Mouse (Mus musculus): ENCODE data around the gene Card14. TPM values are rescaled to one million over a fixed set of nuclear protein-coding genes. Genes with fewer than 3 reads are reported as not detected.
"Not testable (repeated sequence)": the region's sequence is repeated elsewhere in the genome, so short reads cannot be mapped to it uniquely, and the experiment has no call there.

The Card14 gene
- 0.06 and 0.15 TPM in 2 replicates for polyA plus RNA-seq (2016; fragmentation: Nextera tagmentation; extraction: Ambion mirVana)

GRCm38 (mm10) chr11:119307658-119307867 lies at the start of gene Card14:
Gene Card14, plus strand, starts transcription at chr11:119307768.
- Histone ChIP-seq H3K4me1 (0 out of 2 replicates have a peak, but pooled peaks cover 6% of the 10 kb centered on the region), H3K36me3 (no peaks in the 10 kb centered on the region), H3K27me3 (replicated peaks) (peaks cover 10% of the 10 kb centered on the region; the same call in 1 of the 2 replicates), H3K9ac (no peak within 1 kb of the TSS), H3K27ac (no peak within 1 kb of the TSS), H3K4me2 (replicated peaks) (no peak within 1 kb of the TSS), H3K9me3 (no peaks in the 10 kb centered on the region), H3K4me3 (no peak within 1 kb of the TSS)
- no peak for ATAC-seq (ENCODE audit: low FRiP score, low read depth)
- whole genome bisulfite sequencing: 33% methylated on average over 1 of the region's 1 CpGs

GRCm38 (mm10) chr11:119258216-119258571 lies 49.4 kb upstream of the Card14 start:
- H3K27ac ChIP-seq: no peak overlapping the region
- peak overlapping the region; percentile 14 for H3K4me3 ChIP-seq
- no peak for ATAC-seq (ENCODE audit: low FRiP score, low read depth)
- H3K9ac ChIP-seq: no peak overlapping the region
- H3K36me3 ChIP-seq: peaks cover 7% of the 10 kb centered on the region
- H3K27me3 ChIP-seq (replicated peaks): no peaks in the 10 kb centered on the region
- H3K4me1 ChIP-seq: peaks cover 3% of the 10 kb centered on the region; the same call in 1 of the 2 replicates
- WGBS: 73% methylated on average over 9 of the region's 9 CpGs
- peak overlapping the region; percentile 49 for H3K4me2 ChIP-seq (replicated peaks)
- no peaks in the 10 kb centered on the region for H3K9me3 ChIP-seq

- Histone ChIP-seq H3K9ac (no peak overlapping the region), H3K4me1 (no peaks in the 10 kb centered on the region), H3K4me3 (peak overlapping the region; percentile 14), H3K4me2 (replicated peaks) (peak overlapping the region; percentile 49), H3K36me3 (peaks cover 10% of the 10 kb centered on the region), H3K27ac (no peak overlapping the region), H3K27me3 (replicated peaks) (no peaks in the 10 kb centered on the region), H3K9me3 (no peaks in the 10 kb centered on the region)
- ATAC-seq (ENCODE audit: low FRiP score, low read depth): no peak
- WGBS: 69% methylated on average over 23 of the region's 23 CpGs
These were observed 48.8 kb upstream of the Card14 start for GRCm38 (mm10) chr11:119258572-119259322.

GRCm38 (mm10) chr11:119259977-119260376 lies 47.6 kb upstream of the Card14 start:
- 89% methylated on average over 8 of the region's 8 CpGs for WGBS
- no peak overlapping the region for H3K27ac ChIP-seq
- ATAC-seq (ENCODE audit: low FRiP score, low read depth): no peak
- no peak overlapping the region for H3K4me2 ChIP-seq (replicated peaks)
- H3K4me1 ChIP-seq: no peaks in the 10 kb centered on the region
- H3K9ac ChIP-seq: no peak overlapping the region
- H3K9me3 ChIP-seq: no peaks in the 10 kb centered on the region
- H3K36me3 ChIP-seq: peaks cover 21% of the 10 kb centered on the region
- no peak overlapping the region for H3K4me3 ChIP-seq
- no peaks in the 10 kb centered on the region for H3K27me3 ChIP-seq (replicated peaks)

GRCm38 (mm10) chr11:119264413-119264812 lies 43.2 kb upstream of the Card14 start:
- ATAC-seq (ENCODE audit: low FRiP score, low read depth): no peak
- H3K27me3 ChIP-seq (replicated peaks): no peaks in the 10 kb centered on the region
- no peak overlapping the region for H3K27ac ChIP-seq
- WGBS: 97% methylated on average over 13 of the region's 13 CpGs
- H3K4me1 ChIP-seq: peaks cover 11% of the 10 kb centered on the region
- peaks cover 18% of the 10 kb centered on the region for H3K36me3 ChIP-seq
- no peak overlapping the region for H3K4me3 ChIP-seq
- H3K4me2 ChIP-seq (replicated peaks): no peak overlapping the region
- no peak overlapping the region for H3K9ac ChIP-seq
- H3K9me3 ChIP-seq: no peaks in the 10 kb centered on the region

GRCm38 (mm10) chr11:119265811-119266210 lies 41.8 kb upstream of the Card14 start:
- Histone ChIP-seq H3K36me3 (peaks cover 16% of the 10 kb centered on the region), H3K4me2 (replicated peaks) (no peak overlapping the region), H3K4me3 (no peak overlapping the region), H3K9ac (no peak overlapping the region), H3K27me3 (replicated peaks) (no peaks in the 10 kb centered on the region), H3K4me1 (peaks cover 11% of the 10 kb centered on the region), H3K9me3 (no peaks in the 10 kb centered on the region), H3K27ac (no peak overlapping the region)
- WGBS: 80% methylated on average over 7 of the region's 7 CpGs
- ATAC-seq (ENCODE audit: low FRiP score, low read depth): no peak

GRCm38 (mm10) chr11:119267241-119267674 lies 40.3 kb upstream of the Card14 start:
- H3K9ac ChIP-seq: no peak overlapping the region; the same call in 1 of the 2 replicates
- peak; percentile 38; the same call in 1 of the 2 replicates for ATAC-seq (ENCODE audit: low FRiP score, low read depth)
- H3K36me3 ChIP-seq: peaks cover 16% of the 10 kb centered on the region
- H3K27ac ChIP-seq: no peak overlapping the region
- H3K27me3 ChIP-seq (replicated peaks): no peaks in the 10 kb centered on the region
- peaks cover 11% of the 10 kb centered on the region for H3K4me1 ChIP-seq
- H3K4me2 ChIP-seq (replicated peaks): peak overlapping the region; percentile 87
- no peak overlapping the region for H3K4me3 ChIP-seq
- H3K9me3 ChIP-seq: no peaks in the 10 kb centered on the region
- 57% methylated on average over 6 of the region's 6 CpGs for WGBS

- Histone ChIP-seq H3K27me3 (replicated peaks) (no peaks in the 10 kb centered on the region), H3K4me2 (replicated peaks) (peak within 1 kb of the TSS; percentile 87), H3K4me3 (peak within 1 kb of the TSS; percentile 62), H3K27ac (no peak within 1 kb of the TSS), H3K4me1 (peaks cover 11% of the 10 kb centered on the region), H3K36me3 (peaks cover 19% of the 10 kb centered on the region), H3K9me3 (no peaks in the 10 kb centered on the region), H3K9ac (peak within 1 kb of the TSS; percentile 66)
- peak; percentile 79 for ATAC-seq (ENCODE audit: low FRiP score, low read depth)
- WGBS: 6% methylated on average over 52 of the region's 52 CpGs
These were observed 39.6 kb upstream of the Card14 start, which contains the start of gene Gaa for GRCm38 (mm10) chr11:119267768-119268556. Gene Gaa, plus strand, starts transcription at chr11:119267887.

GRCm38 (mm10) chr11:119268557-119269195 lies 38.9 kb upstream of the Card14 start:
- H3K27ac ChIP-seq: no peak overlapping the region
- no peaks in the 10 kb centered on the region for H3K27me3 ChIP-seq (replicated peaks)
- H3K4me1 ChIP-seq: peaks cover 11% of the 10 kb centered on the region
- peak overlapping the region; percentile 62; the same call in 1 of the 2 replicates for H3K4me3 ChIP-seq
- H3K36me3 ChIP-seq: peaks cover 22% of the 10 kb centered on the region
- H3K9ac ChIP-seq: peak overlapping the region; percentile 66
- H3K9me3 ChIP-seq: no peaks in the 10 kb centered on the region
- H3K4me2 ChIP-seq (replicated peaks): peak overlapping the region; percentile 87
- no peak for ATAC-seq (ENCODE audit: low FRiP score, low read depth)
- 82% methylated on average over 16 of the region's 16 CpGs for WGBS

- peaks cover 35% of the 10 kb centered on the region for H3K36me3 ChIP-seq
These were observed 35.1 kb upstream of the Card14 start for GRCm38 (mm10) chr11:119272492-119272891.

GRCm38 (mm10) chr11:119273186-119273930 lies 34.2 kb upstream of the Card14 start:
- WGBS: 85% methylated on average over 8 of the region's 8 CpGs
- H3K36me3 ChIP-seq: peaks cover 38% of the 10 kb centered on the region
- H3K4me2 ChIP-seq (replicated peaks): no peak overlapping the region

More at GRCm38 (mm10) chr11:119272492-119272891, 35.1 kb upstream of the Card14 start:
- not testable (repeated sequence) for ATAC-seq (ENCODE audit: low FRiP score, low read depth); H3K4me2 ChIP-seq (replicated peaks); H3K27ac ChIP-seq; H3K27me3 ChIP-seq (replicated peaks); H3K9me3 ChIP-seq; H3K9ac ChIP-seq; H3K4me3 ChIP-seq
- H3K4me1 ChIP-seq: peaks cover 11% of the 10 kb centered on the region
- WGBS: 54% methylated on average over 3 of the region's 3 CpGs

More at GRCm38 (mm10) chr11:119273186-119273930, 34.2 kb upstream of the Card14 start:
- Histone ChIP-seq H3K4me3 (no peak overlapping the region), H3K9me3 (no peaks in the 10 kb centered on the region), H3K9ac (no peak overlapping the region), H3K4me1 (peaks cover 6% of the 10 kb centered on the region), H3K27me3 (replicated peaks) (no peaks in the 10 kb centered on the region), H3K27ac (no peak overlapping the region)
- ATAC-seq (ENCODE audit: low FRiP score, low read depth): no peak

All from neural tube, embryonic 12.5 days (tissue).